Mouse (Mus musculus): ENCODE data around the gene Tnp1.

The Tnp1 gene

DNA sequence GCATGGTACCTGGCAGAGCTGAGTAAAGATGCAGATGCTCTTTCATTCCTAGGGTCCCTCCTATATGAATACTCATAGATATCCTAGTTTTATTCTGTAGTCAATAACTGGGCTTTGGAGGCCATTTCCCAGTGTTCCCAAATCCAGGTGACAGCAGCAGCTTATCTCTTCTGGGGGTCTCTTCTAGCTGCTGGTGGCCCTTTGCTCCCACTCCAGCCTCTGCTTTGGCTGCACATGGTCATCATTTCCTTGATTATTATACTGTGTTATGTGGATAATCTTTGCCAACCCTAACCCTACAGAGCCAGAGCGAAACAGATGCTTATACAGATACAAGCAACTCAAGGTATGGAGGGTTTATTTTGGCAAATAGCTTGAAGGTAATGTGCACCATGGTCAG, 8.9 kb downstream of the Tnp1 start:
- DNase-seq (ENCODE audit: low spot score in 2 of 2) = no peak

- peak in 1 of 2 experiments; percentile 9 for DNase-seq (ENCODE audit: low spot score in 2 of 2)
Observed at GRCm38 (mm10) chr1:73004890-73005289, 10.8 kb downstream of the Tnp1 start.

- no peak for DNase-seq (ENCODE audit: low spot score in 2 of 2)
Observed at GRCm38 (mm10) chr1:73002637-73003036, 13.1 kb downstream of the Tnp1 start.

DNA sequence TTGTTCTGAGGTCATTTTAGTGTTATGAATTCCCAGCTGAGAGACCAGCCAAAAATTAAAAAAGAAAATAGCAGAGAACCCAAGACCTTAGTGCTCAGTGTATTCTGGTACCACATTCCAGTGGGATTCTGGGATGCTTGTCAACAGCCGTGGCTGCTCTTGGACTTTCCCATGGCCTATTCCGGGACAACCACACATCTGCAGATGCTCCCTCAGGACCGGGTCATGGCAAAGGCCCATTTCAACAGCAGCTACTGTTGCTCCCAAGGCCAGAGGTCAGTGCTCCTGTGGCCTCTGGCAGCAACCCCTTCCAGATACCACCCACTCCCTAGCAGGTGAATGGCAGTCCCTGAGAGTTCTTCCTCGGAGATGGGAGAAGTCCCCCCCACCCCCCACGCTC, 13.7 kb downstream of the Tnp1 start:
- no peak for DNase-seq (ENCODE audit: low spot score in 2 of 2)

DNA sequence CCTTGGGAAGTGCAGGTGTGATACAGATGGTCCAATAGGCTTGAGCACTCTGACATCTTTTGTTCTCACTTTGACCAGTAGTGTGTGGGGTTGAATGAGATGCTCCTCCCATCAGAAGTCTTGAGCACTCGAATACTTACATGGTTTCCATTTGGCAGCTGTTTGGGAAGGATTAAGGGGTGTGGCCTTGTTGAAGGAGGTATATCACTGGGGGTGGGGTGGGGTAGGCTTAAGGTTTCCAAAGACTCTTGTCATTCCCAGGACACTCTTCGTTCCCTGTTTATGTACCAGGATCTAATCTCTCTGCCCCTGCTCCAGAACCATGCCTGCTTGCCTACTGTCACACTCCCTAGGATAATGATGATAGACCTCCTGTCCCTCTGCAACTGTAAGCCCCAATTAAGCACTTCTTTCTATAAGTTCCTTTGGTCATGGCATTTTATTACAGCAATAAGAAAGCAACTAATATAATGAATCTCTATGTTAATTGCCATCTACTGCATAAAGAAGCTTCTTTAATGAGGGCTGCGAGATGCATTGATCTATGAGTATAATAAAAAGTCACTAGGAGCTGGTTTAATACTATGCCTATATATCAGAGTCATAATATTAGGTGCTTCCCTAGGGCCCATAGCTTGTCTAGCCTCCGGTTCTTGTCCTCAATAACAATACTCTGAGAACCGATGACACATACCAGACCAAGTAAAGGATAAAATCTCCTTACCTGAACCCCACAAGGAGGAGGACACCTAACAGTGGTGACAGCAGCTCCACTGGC, 20.8 kb downstream of the Tnp1 start:
- no peak for DNase-seq (ENCODE audit: low spot score in 2 of 2)

- peak in 1 of 2 experiments; percentile 33 for DNase-seq (ENCODE audit: low spot score in 2 of 2)
Observed at GRCm38 (mm10) chr1:72992944-72993464, 22.7 kb downstream of the Tnp1 start.

- DNase-seq (ENCODE audit: low spot score in 2 of 2) = no peak
Observed at GRCm38 (mm10) chr1:72992209-72992608, 23.5 kb downstream of the Tnp1 start.

DNA sequence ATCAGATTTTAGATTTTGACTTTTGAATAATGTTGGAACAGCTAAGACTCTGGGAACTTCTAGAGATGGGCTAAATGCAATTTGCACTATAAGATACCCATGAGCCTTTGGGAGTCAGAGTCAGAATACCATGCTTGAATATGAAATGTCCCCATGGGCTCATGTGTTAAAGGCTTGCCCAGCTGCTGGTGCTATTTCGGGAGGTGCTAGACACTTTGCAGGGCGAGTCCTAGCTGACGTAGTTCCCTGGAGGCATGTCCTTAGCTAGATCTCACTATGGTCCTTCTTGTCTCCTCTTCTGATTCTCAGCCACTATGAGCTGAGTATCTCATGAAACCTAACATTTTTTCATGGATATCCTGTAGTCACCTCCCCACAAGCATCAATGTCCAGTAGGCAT, 26.8 kb downstream of the Tnp1 start:
- no peak for DNase-seq (ENCODE audit: low spot score in 2 of 2)

DNA sequence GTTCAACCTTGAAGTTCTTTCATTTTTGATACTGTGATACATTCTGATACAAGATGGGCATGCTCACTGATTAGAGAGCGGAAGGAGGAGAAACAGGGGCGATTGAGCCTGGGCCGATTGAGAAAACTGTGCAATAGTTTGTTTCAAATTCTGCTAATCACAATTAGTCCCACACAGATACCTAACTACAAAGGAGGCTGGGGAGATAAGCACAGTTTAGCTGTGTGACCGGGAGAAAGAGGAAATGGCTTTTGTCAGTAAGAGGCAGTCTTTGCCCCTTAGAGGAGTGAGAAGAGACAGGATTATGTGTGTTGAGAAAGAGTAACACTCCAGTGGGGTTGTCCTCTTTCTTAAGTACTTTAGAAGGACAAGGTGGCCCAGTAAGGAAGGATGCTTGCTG, 29.0 kb downstream of the Tnp1 start:
- no peak for DNase-seq (ENCODE audit: low spot score in 2 of 2)

- peak in 1 of 2 experiments; percentile 21 for DNase-seq (ENCODE audit: low spot score in 2 of 2)
Observed at GRCm38 (mm10) chr1:72978956-72979355, 36.8 kb downstream of the Tnp1 start.

DNA sequence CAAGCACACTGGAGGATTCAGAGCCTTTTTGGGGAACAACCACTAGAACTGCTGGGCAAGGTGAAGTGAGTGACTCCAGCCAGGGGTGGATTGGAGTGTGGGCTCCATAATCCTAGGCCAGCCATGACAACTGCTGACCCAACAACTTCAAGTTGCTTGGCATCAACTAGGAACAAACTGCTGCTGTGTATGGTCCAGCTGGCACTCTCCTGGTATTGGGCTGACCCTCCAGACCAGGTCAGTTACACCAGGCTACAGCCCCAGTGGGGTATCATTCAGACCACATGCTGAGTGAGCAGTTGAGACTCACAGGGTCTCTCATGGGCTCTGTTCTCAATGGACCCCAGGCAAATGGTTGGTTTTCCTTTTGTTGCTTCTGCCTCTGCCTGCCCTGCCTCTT, 41.5 kb downstream of the Tnp1 start:
- DNase-seq (ENCODE audit: low spot score in 2 of 2) = no peak

DNA sequence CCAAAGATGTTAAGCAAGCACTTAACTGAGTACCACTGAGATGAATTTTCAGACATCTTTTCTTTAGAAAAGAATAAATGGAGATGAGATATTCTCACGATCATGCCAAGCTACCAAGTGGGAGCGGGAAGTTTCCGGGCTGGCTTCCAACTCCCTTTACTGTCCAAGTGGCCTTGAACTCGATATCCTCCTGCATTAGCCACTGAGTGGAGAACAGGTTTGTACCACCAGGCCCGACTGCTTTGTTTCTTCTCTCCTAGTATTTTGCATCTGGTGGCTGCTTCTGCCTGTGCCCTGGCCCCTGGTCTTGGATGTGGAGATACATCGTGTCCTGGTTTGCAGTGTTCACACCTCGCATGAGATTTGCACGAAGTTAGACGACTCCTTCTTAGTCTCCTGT, 45.2 kb downstream of the Tnp1 start:
- no peak for DNase-seq (ENCODE audit: low spot score in 2 of 2)

GRCm38 (mm10) chr1:72969113-72969812, 46.4 kb downstream of the Tnp1 start:
- no peak for DNase-seq (ENCODE audit: low spot score in 2 of 2)

GRCm38 (mm10) chr1:72966423-72966822, 49.3 kb downstream of the Tnp1 start:
- peak; percentile 39 to 58 for DNase-seq (ENCODE audit: low spot score in 2 of 2)
